Mouse (Mus musculus): ENCODE data around the gene Olfr320.
"Not testable (repeated sequence)": the region's sequence is repeated elsewhere in the genome, so short reads cannot be mapped to it uniquely, and the experiment has no call there.

The Olfr320 gene

DNA sequence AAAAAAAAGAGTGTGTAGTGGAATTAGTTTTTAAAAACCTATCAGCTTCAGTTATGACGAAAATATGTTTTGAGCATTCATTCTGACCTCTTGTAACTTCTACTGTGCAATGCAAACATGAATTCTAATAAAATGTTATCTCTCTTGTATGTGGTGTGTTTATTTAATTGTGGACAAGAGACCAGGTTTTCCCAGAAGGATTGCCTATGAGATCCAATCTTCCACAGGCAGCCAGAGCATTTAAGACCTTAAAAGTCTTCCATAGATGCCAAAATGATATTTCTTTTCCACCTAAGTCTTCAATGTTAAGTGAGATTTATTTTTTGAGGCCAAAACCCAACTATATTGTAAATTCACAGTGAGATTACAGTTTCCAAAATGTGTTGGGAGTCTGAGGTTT, at the start of gene Olfr320:
TSS of gene Olfr320 (plus strand) at position 301 of the 400 bp plus-strand sequence.
- DNase-seq, result no peak

DNA sequence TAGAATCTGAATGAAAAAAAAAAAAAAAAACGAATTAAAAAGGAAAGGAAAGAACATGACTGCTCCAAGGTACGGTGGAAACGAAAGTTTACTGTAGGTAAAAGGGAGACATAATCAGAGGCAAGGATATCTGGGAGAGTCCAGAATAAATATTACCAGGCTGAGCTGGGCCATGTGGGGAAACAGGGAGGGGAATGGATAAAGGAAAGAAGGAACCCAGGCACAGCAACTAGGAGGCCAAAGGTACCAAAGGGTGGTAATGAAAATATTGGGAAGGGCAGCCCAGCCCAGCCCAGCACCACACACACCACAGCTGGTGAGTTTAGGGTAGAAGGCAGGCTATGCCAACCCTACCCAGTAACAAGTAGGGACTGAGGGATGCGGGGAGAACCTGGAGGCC, 46.0 kb upstream of the Olfr320 start:
- no peak for DNase-seq

GRCm38 (mm10) chr11:58636376-58636977, 44.4 kb upstream of the Olfr320 start:
- peak; percentile 30 for DNase-seq

DNA sequence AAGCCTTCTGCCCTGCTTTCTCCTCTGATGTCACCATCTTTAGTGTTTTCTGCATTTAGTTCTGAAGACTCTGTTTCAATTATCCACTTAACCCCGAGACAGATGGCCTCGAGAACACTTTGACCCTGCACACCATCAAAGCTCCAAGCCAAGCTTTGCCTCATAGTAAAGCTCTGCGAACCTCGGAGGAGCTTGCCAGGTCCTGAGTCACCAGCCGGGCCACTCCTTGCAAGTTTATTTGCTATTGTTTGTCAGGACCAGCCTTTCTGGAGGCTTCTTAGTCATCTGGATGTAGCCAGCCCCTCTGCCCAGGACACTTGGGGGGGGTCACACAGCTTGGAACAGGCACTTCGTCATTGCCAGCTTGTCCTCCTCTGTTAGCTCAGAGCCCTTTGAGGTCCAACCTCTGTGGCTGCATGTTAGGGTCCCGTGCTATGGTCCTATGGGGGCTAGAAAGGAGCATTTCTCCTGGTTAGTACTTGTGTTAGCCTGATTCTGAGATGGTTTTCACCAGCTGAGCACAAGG, 42.7 kb upstream of the Olfr320 start:
- peak; percentile 1 for DNase-seq

DNA sequence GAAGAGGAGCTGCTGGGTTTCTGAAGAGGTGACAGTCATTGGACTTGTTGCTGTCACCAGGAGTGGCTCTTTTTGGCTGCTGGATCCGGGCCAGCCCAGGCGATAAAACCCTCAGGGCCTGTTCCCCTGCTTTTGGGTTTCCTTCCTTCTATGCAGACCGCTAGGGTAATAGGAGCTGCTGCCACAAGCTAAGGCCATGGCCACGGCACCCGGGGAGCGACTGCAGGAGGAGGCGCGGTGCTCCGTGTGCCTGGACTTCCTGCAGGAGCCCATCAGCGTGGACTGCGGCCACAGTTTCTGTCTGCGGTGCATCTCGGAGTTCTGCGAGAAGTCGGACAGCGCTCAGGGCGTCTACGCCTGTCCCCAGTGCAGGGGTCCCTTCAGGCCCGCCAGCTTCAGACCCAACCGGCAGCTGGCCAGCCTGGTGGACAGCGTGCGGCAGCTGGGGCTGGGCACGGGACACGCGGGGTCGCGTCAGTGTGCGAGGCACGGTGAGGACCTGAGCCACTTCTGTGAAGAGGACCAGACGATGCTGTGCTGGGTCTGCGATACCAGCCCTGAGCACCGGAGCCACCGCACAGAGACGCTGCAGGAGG, 40.5 kb upstream of the Olfr320 start, which contains the start of gene Trim58:
TSS of gene Trim58 (plus strand) at position 194 of the 596 bp plus-strand sequence.
- DNase-seq, result no peak

- no peak for DNase-seq
These were observed 39.8 kb upstream of the Olfr320 start for GRCm38 (mm10) chr11:58641057-58641456.

DNA sequence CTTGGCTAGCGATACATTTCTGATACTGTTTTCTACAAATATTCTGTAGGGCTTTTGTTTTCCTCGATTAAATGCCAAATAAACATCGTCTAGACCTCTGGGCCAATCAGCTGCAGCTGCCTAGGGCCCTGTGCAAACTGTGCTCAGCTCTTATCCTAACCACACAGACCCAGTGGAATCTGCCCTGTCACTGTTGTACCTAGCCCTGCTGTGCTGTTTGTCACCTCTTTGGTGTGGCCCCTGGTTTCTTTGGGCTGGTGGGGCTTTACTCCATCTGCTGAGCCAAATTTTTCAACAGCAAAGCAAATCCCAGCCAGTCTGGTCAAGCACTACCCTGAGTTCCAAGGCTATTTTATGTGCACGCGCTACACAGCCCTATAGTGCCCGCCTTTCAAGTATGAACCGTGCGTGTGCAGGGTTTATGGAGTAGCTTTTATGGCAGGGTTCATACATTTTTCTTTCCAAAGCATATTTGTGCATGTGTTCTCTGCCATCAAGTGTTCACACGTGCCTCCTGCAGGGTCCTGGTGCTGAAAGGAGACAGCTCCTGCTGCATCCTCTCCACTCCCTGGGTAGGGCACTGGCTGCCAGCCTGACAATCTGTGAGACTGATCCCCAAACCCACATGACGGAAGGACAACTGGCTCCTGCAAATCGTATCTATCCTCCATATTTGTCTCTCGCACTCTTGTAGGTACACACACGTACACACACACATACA, 39.1 kb upstream of the Olfr320 start:
- no peak for DNase-seq

- DNase-seq, result peak; percentile 31
These were observed 37.5 kb upstream of the Olfr320 start for GRCm38 (mm10) chr11:58643350-58643749.

- DNase-seq, result no peak
These were observed 25.7 kb upstream of the Olfr320 start for GRCm38 (mm10) chr11:58655151-58655550.

- no peak for DNase-seq
These were observed 22.3 kb upstream of the Olfr320 start, which contains the start of gene Olfr322 for GRCm38 (mm10) chr11:58658596-58658995. Gene Olfr322 (plus strand): TSS chr11:58658782.

DNA sequence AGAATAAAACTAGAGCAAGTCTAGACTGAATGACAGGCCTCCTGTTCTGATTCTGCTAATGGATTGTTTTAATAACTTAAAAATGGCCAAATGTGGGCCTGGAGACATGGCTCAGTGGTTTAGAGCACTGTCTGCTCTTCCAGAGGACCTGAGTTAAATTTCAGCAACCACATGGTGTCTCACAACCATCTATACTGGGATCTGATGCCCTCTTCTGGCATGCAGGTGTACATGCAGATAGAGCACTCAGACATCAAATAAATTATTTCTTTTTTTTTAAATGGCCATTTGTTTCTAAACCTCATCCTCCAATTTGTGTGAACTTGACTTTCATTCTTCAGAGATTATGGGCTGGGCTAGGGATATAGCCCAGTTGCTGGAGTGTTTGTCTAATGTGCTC, 11.6 kb upstream of the Olfr320 start:
- no peak for DNase-seq

GRCm38 (mm10) chr11:58671825-58672224, 9.1 kb upstream of the Olfr320 start:
- DNase-seq, result no peak

DNA sequence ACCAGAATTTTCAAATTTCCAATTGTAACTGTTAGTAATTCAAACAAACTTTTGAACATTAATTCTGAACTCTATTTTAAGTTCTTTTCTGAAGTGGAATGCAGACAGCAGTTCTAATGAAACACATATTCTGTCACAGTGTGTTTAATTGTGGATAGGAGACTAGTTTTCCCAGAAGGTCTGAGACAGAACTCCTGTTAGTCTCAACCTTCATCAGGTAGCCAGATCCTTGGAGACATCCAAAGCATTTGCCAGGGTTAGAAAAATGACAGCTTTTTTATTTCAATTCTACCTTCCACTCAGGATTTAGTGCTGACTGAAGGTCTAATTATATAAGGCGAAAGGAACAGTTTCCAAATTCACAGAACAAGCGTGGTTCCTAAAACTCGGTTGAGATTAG, 18.0 kb downstream of the Olfr320 start, which contains the start of gene Olfr319:
TSS of gene Olfr319 (plus strand) at position 301 of the 400 bp plus-strand sequence.
- DNase-seq, result no peak

DNA sequence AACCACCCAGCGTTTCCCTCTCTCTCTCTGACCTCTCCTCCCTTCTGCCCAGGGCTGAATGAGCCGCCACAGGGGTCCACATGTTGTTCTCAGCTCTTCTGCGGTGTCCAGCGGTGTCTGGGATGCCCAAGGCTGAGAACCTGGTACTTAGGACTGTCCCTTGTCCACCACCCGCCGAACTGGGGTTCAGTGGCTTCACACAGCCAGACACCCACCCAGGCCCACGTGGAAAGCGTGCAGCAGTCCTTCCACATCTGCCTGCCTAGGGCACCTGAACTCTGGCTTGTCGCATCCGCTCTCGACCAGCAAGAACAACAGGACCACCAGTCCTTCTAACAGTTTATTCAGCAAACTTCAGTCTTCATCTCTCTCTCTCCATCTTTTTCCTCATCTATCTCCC, 28.2 kb downstream of the Olfr320 start:
- DNase-seq, result no peak

- not testable (repeated sequence) for DNase-seq
These were observed 36.8 kb downstream of the Olfr320 start for GRCm38 (mm10) chr11:58717723-58718122.

DNA sequence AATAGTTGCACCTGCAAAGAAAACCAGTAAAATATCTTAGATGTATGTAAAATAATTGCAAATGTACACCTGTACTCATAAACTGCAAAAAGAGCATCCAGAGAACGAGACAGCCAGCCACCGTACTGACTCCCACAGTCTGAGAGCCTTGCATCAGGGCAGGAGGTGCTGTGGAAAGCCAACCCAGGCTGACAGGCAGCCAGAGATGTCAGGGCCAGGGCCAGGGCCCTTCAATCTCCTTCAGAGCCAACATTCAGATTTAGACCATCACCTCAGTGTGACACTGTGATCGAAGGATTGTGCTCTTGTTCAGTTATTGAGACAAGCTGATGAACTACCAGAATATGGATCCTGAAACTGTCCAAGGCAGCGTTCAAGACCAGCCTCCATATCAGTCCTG, 38.8 kb downstream of the Olfr320 start:
- no peak for DNase-seq

DNA sequence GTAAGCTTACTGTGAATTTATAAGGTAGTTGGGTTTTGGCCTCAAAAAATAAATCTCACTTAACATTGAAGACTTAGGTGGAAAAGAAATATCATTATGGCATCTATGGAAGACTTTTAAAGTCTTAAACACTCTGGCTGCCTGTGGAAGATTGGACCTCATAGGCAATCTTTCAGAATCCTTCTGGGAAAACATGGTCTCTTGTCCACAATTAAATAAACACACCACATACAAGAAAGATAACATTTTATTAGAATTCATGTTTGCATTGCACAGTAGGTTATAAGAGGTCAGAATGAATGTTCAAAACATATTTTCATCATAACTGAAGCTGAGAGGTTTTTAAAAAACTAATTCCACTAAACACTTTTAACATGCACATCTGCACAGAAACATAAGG, 43.0 kb downstream of the Olfr320 start, which contains the start of gene Olfr318:
TSS of gene Olfr318 (minus strand) at position 101 of the 400 bp plus-strand sequence.
- no peak for DNase-seq

DNA sequence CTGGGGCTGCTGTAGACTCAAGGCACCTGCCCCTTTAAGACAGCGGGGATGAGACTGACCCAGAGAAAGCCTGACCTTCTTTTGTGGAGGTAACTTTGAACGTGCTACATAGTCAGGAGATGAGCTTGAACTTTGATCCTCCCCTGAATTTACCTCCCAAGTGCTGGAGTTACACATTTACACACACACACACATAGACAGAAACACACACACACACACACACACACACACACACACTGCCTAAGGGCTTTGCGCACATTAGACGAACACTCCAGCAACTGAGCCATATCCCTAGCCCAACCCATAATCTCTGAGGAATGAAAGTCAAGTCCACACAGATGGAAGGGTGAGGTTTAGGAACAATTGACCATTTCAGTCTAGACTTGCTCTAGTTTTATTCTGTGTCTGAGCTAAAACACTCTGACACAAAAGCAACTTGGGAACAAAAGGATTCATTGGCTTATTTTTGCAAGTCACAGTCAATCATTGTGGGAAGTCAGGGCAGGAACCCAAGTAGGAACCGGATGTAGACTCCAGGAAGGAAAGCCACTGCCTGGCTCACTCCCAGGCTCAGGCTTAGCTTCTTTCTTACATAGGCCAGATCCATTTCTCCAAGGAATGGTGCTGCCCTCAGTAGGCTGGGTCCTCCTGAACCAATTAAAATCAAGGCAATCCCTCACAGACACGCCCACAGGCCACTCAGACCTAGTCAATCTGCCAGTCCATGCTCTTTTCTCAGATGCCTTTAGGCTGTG, 47.2 kb downstream of the Olfr320 start:
- not testable (repeated sequence) for DNase-seq

- DNase-seq, result peak; percentile 1
These were observed 52.5 kb downstream of the Olfr320 start for GRCm38 (mm10) chr11:58733372-58733771.

Data from lung, postnatal 36 days (tissue).